Mouse (Mus musculus): ENCODE data around the gene Rap2b.

The Rap2b gene

GRCm38 (mm10) chr3:61391564-61391963, 30.1 kb downstream of the Rap2b start:
- DNase-seq = no peak

GRCm38 (mm10) chr3:61392881-61393280, 31.4 kb downstream of the Rap2b start:
- no peak for DNase-seq

- DNase-seq = no peak
Measured at GRCm38 (mm10) chr3:61393520-61393919, 32.1 kb downstream of the Rap2b start.

- no peak for DNase-seq
Measured at GRCm38 (mm10) chr3:61395382-61395781, 33.9 kb downstream of the Rap2b start.

GRCm38 (mm10) chr3:61396728-61397127, 35.3 kb downstream of the Rap2b start:
- DNase-seq = no peak

GRCm38 (mm10) chr3:61400823-61401387, 39.5 kb downstream of the Rap2b start:
- DNase-seq = no peak

- no peak for DNase-seq
Measured at GRCm38 (mm10) chr3:61406921-61407320, 45.5 kb downstream of the Rap2b start.

- no peak for DNase-seq
Measured at GRCm38 (mm10) chr3:61409683-61410082, 48.2 kb downstream of the Rap2b start.

GRCm38 (mm10) chr3:61415883-61416282, 54.4 kb downstream of the Rap2b start:
- DNase-seq = no peak
